Mouse (Mus musculus): ENCODE results near the gene Exoc3l4.

DNA sequence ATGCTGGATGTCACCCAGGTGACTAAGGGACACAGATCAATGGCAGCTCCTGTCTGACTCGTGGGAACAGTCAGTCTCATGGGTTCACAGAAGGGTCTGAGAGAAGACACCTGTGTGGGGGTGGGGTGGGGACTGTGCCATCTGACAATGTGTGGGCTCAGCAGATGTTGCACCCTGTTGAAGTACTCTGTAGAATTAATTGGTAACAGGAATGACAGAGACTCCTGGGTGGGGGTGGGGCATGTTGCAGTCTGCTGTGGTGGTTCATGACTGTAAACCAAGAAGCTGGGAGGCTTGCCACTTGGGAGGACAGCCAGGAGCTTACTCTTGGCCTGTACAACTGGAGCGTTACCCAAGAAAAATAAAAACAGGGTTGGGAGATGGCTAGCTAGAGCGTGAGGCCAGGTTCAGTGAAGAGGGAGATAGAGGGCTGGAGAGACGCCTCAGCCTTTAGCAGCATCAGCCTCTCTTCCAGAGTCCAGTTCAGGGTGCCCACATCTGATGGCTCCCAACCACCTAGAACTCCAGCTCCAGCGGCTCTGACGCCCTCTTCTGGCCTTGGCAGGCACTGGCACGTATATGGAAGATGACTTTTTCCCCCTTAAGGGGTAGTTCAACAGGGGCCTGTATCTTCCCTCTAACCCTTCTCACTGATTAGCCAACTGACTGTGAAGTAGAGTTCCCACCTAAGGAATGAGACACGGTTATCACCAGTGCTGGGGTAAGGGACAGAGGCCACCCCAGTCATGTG, 58.3 kb downstream of the Exoc3l4 start:
- TF ChIP-seq CTCF (IDR thresholded peaks at IDR 0.05 in 2 of 3, conservative IDR thresholded peaks at IDR 0.05 in 1 of 3; ENCODE audit: control insufficient read depth in 1 of 3, insufficient read depth in 1 of 3, low read depth in 2 of 3, low read length in 3 of 3, poor library complexity in 1 of 3, severe bottlenecking in 1 of 3) (peak; percentile 40 to 59 (median 48)), KAT2A (conservative IDR thresholded peaks at IDR 0.05; ENCODE audit: low read depth, low read length) (no peak), RCOR1 (IDR thresholded peaks at IDR 0.05; ENCODE audit: low read depth, low read length) (no peak), EP300 (IDR thresholded peaks at IDR 0.05; ENCODE audit: low read depth in 1 of 2, low read length in 2 of 2) (no peak), MYC (IDR thresholded peaks at IDR 0.05; ENCODE audit: low read depth, low read length) (no peak), GATA1 (IDR thresholded peaks at IDR 0.05; ENCODE audit: low read depth, low read length) (no peak), ETS1 (IDR thresholded peaks at IDR 0.05; ENCODE audit: low read depth, low read length) (no peak)
